Mouse (Mus musculus): ENCODE measurements at regions not wholly inside any gene's neighbourhood (a gene's known extent, or its start where the extent isn't known, plus 50 kb on each side); places are given as distances from the start of the nearest gene placed in this dataset.

DNA sequence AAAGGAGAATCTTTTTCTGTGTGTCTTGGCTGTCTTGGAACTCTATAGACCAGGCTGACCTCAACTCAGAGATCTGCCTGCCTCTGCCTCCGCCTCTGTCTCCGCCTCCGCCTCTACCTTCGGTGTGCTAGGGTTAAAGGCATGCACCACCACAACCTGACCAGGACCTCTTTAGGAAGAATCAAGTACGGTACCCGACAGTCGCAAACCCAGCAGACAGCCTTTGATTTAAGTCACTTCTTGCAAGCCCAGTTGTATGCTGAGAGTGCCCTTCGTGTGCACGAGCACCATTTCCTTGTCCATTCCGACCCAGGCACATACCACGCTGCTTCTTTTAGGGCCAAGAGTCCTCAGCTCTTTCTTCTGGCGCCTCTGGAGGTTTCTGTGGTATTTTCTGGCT is 105.0 kb upstream of the Six3 start:
- H3K36me3 ChIP-seq: no peaks in the 10 kb centered on the region
- no peak for ATAC-seq (ENCODE audit: insufficient number of reproducible peaks, low FRiP score, low TSS enrichment, low read depth)
- no peak overlapping the region for H3K9ac ChIP-seq
- H3K4me3 ChIP-seq: no peak overlapping the region
- no peak overlapping the region for H3K27ac ChIP-seq
- 90% methylated on average over 12 of the region's 12 CpGs for WGBS
- no peaks in the 10 kb centered on the region for H3K27me3 ChIP-seq
- no peaks in the 10 kb centered on the region for H3K9me3 ChIP-seq
- no peaks in the 10 kb centered on the region for H3K4me1 ChIP-seq
- no peak overlapping the region for H3K4me2 ChIP-seq

DNA sequence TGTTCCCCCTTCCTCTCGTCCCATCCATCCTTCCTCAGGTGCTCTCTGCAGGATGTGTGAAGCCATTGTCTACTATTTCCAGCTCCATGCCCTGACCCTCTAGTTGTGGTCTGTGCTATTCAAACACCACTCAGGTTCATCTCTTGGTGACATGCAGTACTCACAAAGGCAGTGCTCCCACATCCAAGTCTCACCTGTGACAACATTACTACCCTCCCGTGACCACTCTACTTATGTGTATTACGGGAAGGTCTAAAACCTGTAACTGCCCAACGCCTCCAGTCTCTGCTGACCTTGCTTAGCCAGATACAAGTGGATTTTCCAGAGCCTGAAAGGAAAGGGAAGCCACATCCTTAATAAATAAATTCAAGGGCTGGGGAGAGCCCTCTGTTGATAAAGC is 100.4 kb upstream of the Six3 start:
- Histone ChIP-seq H3K27me3 (no peaks in the 10 kb centered on the region), H3K4me3 (no peak overlapping the region), H3K36me3 (no peaks in the 10 kb centered on the region), H3K9ac (no peak overlapping the region), H3K4me1 (no peaks in the 10 kb centered on the region), H3K4me2 (no peak overlapping the region), H3K9me3 (no peaks in the 10 kb centered on the region), H3K27ac (no peak overlapping the region)
- 91% methylated on average over 4 of the region's 4 CpGs for WGBS
- ATAC-seq (ENCODE audit: insufficient number of reproducible peaks, low FRiP score, low TSS enrichment, low read depth): no peak

DNA sequence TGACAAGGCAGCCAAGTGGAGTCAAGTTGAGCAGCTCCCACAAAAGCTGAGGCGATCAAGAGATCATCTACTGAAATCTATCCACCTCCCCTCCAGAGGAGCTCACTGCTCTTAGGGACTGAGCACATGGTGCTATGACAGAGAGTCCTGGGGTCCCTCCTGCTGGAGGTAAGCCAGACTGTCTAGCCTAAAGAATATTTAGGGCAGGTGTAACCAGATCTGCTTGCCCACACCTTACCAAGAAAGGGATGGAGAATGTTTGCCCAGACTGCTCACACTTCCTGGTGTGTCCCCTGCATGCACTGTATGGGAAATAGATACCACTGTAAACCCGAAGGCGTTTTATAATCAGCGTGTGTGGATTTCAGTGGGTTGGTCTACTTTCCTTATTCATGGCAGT is 99.5 kb upstream of the Six3 start:
- Histone ChIP-seq H3K4me1 (no peaks in the 10 kb centered on the region), H3K9me3 (no peaks in the 10 kb centered on the region), H3K36me3 (no peaks in the 10 kb centered on the region), H3K4me3 (no peak overlapping the region), H3K4me2 (no peak overlapping the region), H3K27me3 (no peaks in the 10 kb centered on the region), H3K9ac (no peak overlapping the region), H3K27ac (no peak overlapping the region)
- WGBS: 80% methylated on average over 4 of the region's 4 CpGs
- no peak for ATAC-seq (ENCODE audit: insufficient number of reproducible peaks, low FRiP score, low TSS enrichment, low read depth)

DNA sequence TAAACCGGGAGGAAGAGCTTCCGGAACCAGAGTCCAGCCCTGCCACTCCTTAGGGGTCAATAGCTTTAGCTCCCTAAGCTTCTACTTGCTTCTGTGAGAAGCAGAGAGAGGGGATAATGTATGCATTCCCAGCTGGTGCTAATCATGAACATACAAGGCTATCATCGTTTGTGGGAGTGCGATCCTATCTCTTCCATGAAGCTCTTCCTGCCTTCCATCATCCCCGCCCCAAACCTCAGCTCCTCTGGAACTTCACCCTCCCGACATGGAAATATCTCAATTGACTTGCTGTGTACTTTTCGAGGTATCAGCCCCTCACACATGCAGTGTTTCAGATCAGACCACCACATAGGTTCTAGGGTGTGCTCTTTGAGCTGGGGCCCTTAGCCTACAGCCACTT is 99.0 kb upstream of the Six3 start:
- no peaks in the 10 kb centered on the region for H3K36me3 ChIP-seq
- H3K9ac ChIP-seq: no peak overlapping the region
- no peak for ATAC-seq (ENCODE audit: insufficient number of reproducible peaks, low FRiP score, low TSS enrichment, low read depth)
- H3K27me3 ChIP-seq: no peaks in the 10 kb centered on the region
- no peak overlapping the region for H3K4me3 ChIP-seq
- no peaks in the 10 kb centered on the region for H3K9me3 ChIP-seq
- H3K27ac ChIP-seq: no peak overlapping the region
- WGBS: 68% methylated on average over 7 of the region's 7 CpGs
- H3K4me1 ChIP-seq: no peaks in the 10 kb centered on the region
- no peak overlapping the region for H3K4me2 ChIP-seq

DNA sequence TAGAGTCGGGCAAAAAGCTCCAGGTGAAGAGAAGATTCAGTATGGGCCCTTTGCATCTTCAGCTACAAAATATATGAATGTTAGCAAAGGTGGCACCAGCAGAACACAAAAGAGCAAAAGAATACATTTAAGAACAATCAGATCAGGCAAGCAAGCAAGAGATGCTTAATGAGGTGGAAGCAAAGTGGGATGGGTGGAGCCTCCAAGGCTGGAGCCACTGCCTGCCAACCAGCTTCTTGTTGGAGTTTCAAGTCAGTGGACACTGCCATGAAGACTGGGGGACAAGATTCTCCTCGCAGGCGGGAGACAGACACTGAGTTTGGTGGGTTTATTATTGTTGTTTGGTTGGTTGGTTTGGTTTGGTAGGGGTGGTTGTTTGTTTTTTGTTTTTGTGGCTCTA is 96.1 kb upstream of the Six3 start:
- Histone ChIP-seq H3K27ac (no peak overlapping the region), H3K4me3 (no peak overlapping the region), H3K36me3 (no peaks in the 10 kb centered on the region), H3K27me3 (0 out of 2 replicates have a peak, but pooled peaks cover 3% of the 10 kb centered on the region), H3K9ac (no peak overlapping the region), H3K4me2 (no peak overlapping the region), H3K9me3 (no peaks in the 10 kb centered on the region), H3K4me1 (no peaks in the 10 kb centered on the region)
- ATAC-seq (ENCODE audit: insufficient number of reproducible peaks, low FRiP score, low TSS enrichment, low read depth): no peak
- 80% methylated on average over 3 of the region's 3 CpGs for WGBS

DNA sequence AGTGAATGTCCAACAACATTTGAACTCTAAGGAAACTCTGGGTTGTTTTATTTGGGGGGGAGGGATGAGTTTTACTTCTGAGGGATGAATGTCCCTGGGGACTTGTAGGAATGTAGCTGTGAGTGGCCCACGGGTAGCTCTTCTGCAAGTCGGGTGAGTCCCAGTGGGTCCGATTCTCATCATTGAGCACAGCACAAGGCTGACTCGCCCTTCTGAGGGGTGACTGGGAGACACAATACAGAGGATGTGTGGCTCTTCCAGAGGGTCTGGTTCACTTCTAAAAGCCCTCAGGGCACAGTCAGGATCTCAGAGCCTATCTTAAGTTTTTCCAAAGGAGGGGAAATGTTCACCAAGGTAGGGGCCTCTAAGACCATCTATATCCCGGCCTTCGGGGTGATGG is 94.9 kb upstream of the Six3 start:
- Histone ChIP-seq H3K27ac (no peak overlapping the region), H3K4me2 (no peak overlapping the region), H3K27me3 (0 out of 2 replicates have a peak, but pooled peaks cover 3% of the 10 kb centered on the region), H3K9ac (no peak overlapping the region), H3K9me3 (no peaks in the 10 kb centered on the region), H3K4me3 (no peak overlapping the region), H3K4me1 (no peaks in the 10 kb centered on the region), H3K36me3 (no peaks in the 10 kb centered on the region)
- no peak for ATAC-seq (ENCODE audit: insufficient number of reproducible peaks, low FRiP score, low TSS enrichment, low read depth)
- 88% methylated on average over 6 of the region's 6 CpGs for WGBS

DNA sequence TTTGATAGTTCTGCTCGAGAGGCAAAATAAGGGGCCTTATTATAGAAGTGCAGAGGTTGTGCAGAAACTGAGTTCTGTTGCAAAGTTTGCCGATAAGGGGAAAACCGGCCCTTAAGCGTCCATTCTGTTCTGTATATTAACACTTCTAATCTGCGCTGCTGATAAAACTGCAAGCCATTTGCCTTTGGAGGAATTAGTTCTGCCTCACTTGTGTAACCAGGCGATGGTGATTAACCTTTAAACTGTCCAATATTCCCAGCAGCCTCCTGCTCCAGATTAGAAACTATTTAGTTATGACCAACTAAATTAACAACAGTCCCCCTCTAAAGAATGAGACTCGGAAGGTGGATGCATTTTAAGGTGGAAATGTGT is 86.1 kb upstream of the Six3 start:
- Histone ChIP-seq H3K4me2 (no peak overlapping the region), H3K27ac (no peak overlapping the region), H3K9me3 (no peaks in the 10 kb centered on the region), H3K36me3 (no peaks in the 10 kb centered on the region), H3K9ac (no peak overlapping the region), H3K4me1 (no peaks in the 10 kb centered on the region), H3K4me3 (no peak overlapping the region), H3K27me3 (0 out of 2 replicates have a peak, but pooled peaks cover 9% of the 10 kb centered on the region)
- WGBS: 35% methylated on average over 7 of the region's 7 CpGs
- ATAC-seq (ENCODE audit: insufficient number of reproducible peaks, low FRiP score, low TSS enrichment, low read depth): no peak

DNA sequence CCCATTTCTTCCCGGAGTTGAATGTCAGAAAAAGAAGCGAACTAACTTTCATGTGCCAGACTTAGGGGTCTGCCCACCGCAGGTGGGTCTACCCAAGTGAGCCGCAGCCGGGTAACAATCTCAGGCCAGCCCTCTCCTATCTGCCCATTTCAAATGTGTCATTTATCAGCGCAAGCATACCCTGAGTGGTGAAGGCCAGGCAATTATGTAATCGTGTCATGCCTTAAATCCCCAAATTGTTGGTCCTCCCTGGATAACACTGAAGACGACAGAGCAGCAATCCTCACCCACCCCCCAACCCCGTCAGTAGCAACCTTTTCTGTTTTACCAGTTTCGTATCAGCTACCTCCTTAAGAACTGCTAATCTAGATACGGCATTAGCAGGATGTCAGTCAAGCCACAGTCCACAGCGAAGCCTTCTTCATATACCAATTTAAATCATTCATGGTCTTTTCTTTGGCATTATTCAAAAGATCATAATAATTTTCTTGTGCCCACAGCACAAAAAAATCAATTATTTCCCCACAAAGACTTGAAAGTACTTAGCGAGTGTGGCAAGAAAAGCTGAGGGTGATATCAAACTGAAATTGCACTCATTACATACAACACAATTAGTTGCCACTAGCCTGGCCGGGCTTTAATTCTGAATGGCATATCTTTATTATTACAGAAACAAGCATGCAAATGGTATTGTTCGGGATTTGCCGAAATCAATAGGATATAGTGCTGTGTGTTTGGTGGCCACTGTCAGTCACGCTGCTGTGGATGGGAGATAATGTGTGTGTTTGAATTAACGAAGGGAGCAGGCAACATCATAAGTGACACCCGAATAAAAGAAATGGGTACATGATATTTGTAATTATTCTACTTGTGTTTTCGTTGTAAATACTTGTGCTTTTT is 85.1 kb upstream of the Six3 start:
- no peaks in the 10 kb centered on the region for H3K4me1 ChIP-seq
- no peak for ATAC-seq (ENCODE audit: insufficient number of reproducible peaks, low FRiP score, low TSS enrichment, low read depth)
- no peaks in the 10 kb centered on the region for H3K36me3 ChIP-seq
- WGBS: 66% methylated on average over 20 of the region's 20 CpGs
- H3K4me3 ChIP-seq: no peak overlapping the region
- no peak overlapping the region for H3K9ac ChIP-seq
- H3K4me2 ChIP-seq: no peak overlapping the region
- no peak overlapping the region for H3K27ac ChIP-seq
- 0 out of 2 replicates have a peak, but pooled peaks cover 9% of the 10 kb centered on the region for H3K27me3 ChIP-seq
- H3K9me3 ChIP-seq: no peaks in the 10 kb centered on the region

DNA sequence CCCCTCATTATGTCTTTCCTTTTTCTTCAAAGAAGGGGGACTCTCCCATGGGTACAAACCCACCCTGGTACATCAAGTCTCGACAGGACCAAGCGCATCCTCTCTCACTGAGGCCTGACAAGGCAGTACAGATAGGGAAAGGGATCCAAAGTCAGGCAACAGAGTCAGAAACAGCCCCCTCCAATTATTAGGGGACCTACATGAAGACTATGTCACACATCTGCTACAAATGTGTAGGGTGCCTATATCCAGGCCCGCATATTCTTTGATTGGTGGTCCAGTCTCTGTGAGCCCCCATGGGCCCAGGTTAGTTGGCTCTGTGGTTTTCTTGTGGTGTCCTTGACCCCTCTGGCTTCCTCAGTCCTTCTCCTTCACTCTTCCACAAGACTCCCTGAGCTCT is 77.1 kb upstream of the Six3 start:
- 88% methylated on average over 3 of the region's 3 CpGs for WGBS
- H3K9me3 ChIP-seq: no peaks in the 10 kb centered on the region
- H3K9ac ChIP-seq: no peak overlapping the region
- H3K36me3 ChIP-seq: no peaks in the 10 kb centered on the region
- H3K27me3 ChIP-seq: peaks cover 8% of the 10 kb centered on the region; the same call in 1 of the 2 replicates
- no peaks in the 10 kb centered on the region for H3K4me1 ChIP-seq
- H3K27ac ChIP-seq: no peak overlapping the region
- H3K4me2 ChIP-seq: no peak overlapping the region
- no peak overlapping the region for H3K4me3 ChIP-seq
- no peak for ATAC-seq (ENCODE audit: insufficient number of reproducible peaks, low FRiP score, low TSS enrichment, low read depth)

DNA sequence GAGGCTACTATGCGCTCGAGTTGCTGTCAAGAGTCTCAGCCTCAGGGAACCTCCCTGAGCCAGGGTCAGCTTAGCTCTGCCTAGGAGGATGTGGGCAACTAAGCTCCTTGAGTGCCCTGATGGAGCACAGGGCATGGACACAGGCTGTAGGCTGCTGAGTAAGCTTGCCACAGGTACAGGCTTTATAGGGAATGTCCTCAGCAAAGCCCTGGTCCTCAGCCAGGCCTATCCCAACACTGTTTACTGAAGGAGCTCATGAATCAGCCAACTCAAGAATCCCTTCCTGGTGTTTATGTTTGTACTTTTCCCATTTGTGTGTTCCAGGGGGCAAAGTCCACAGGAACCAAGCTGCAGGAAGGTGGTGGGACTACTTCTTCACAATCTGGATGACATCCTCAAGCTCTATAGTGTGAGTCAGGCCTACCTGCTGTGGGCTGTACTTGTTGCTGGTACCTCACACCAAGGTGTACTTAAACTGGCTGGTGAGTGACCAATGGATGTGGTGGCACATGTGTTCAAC is 72.1 kb upstream of the Six3 start:
- no peak for ATAC-seq (ENCODE audit: insufficient number of reproducible peaks, low FRiP score, low TSS enrichment, low read depth)
- Histone ChIP-seq H3K9me3 (no peaks in the 10 kb centered on the region), H3K27ac (no peak overlapping the region), H3K27me3 (no peaks in the 10 kb centered on the region), H3K9ac (no peak overlapping the region), H3K4me3 (no peak overlapping the region), H3K4me1 (no peaks in the 10 kb centered on the region), H3K4me2 (no peak overlapping the region), H3K36me3 (no peaks in the 10 kb centered on the region)
- WGBS: 89% methylated on average over 2 of the region's 2 CpGs

DNA sequence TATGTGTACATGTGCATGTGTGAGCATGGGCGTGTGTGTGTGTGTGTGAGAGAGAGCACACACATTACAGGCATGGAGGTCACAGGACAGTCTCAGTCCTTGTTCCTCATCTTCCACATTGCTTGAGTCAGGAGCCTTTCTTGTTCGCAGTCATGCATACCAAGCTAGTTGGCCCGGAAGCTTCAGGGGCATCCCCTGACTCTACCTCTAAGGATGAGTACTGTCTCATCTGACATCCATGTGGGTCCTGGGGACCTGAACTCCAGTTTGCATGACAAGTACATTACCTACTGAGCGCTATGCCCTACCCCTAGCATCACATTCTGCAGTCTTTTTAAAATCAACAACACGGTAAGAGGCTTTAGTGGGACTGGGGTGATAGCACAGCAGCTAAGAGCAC is 65.3 kb upstream of the Six3 start:
- Histone ChIP-seq H3K9ac (no peak overlapping the region), H3K36me3 (no peaks in the 10 kb centered on the region), H3K4me1 (no peaks in the 10 kb centered on the region), H3K4me3 (no peak overlapping the region), H3K27ac (no peak overlapping the region), H3K27me3 (no peaks in the 10 kb centered on the region), H3K9me3 (no peaks in the 10 kb centered on the region), H3K4me2 (no peak overlapping the region)
- WGBS: 80% methylated on average over 5 of the region's 5 CpGs
- no peak for ATAC-seq (ENCODE audit: insufficient number of reproducible peaks, low FRiP score, low TSS enrichment, low read depth)

DNA sequence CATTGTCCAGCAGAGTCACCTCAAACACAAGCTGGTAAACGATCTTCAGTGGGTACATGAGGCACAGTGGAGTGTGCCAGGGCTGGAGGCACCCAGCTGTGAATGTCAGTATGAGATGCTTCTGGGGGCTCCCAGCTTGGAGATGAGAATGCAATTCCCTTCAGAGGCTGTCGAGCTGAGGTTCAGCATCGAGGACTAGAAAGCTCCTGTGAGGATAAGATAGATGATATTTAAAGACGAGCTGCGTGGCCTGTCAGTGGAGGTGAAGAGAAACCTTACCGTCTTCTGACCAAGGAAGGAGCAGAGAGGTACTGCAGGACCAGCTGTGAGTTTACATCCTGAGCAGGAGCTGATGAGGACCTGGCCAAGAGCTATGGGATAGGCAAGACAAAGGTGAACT is 52.4 kb upstream of the Six3 start:
- Histone ChIP-seq H3K4me1 (peaks cover 3% of the 10 kb centered on the region; the same call in 1 of the 2 replicates), H3K36me3 (no peaks in the 10 kb centered on the region), H3K4me2 (no peak overlapping the region), H3K27me3 (0 out of 2 replicates have a peak, but pooled peaks cover 7% of the 10 kb centered on the region), H3K9me3 (no peaks in the 10 kb centered on the region), H3K9ac (no peak overlapping the region), H3K27ac (no peak overlapping the region), H3K4me3 (no peak overlapping the region)
- no peak for ATAC-seq (ENCODE audit: insufficient number of reproducible peaks, low FRiP score, low TSS enrichment, low read depth)
- WGBS: 76% methylated on average over 6 of the region's 6 CpGs

All from limb, embryonic 15.5 days (tissue).